Mouse (Mus musculus) MEL (cell line): ENCODE results near the gene Rnase2b. TPM values are rescaled to one million over a fixed set of nuclear protein-coding genes. Genes with fewer than 3 reads are reported as not detected.
A peak's percentile ranks its signal among the peaks of the same experiment; 100 is the strongest.

ENCODE experiments used
- DNase-seq: peaks from one replicate; pipeline ENCODE4 v3.0.0; 2011; ENCODE audit warnings: low read depth, low spot score
- H3K27ac ChIP-seq: 2 replicates; pipeline ENCODE4 v1.5.1; 2012; ENCODE audit warnings: low read depth, mild to moderate bottlenecking, control low read depth, low read length, moderate library complexity; ENCODE audit not compliant: control insufficient read depth
- H3K27me3 ChIP-seq, 2 experiments: fragments of 150-350 bp in 1 of 2; sonication (generic) in 1 of 2; 2 replicates each; pipeline ENCODE4 v1.6.1; 2012; ENCODE audit warnings: low read length in 2 of 2, mild to moderate bottlenecking in 2 of 2, improper control_type of control experiment in 1 of 2, moderate library complexity in 1 of 2; ENCODE audit not compliant: insufficient read depth in 2 of 2, control insufficient read depth in 1 of 2
- H3K36me3 ChIP-seq, 2 experiments: 2 replicates each; pipeline ENCODE4 v1.6.1; 2012 to 2014; ENCODE audit warnings: low read length in 2 of 2, improper control_type of control experiment in 1 of 2, inconsistent platforms in 1 of 2, mild to moderate bottlenecking in 1 of 2; ENCODE audit not compliant: insufficient read depth in 2 of 2, control insufficient read depth in 1 of 2
- H3K4me1 ChIP-seq, 2 experiments: fragments of 150-350 bp in 1 of 2; sonication (generic) in 1 of 2; 2 replicates each; pipeline ENCODE4 v1.6.1; 2012; ENCODE audit warnings: low read length in 2 of 2, improper control_type of control experiment in 1 of 2, mild to moderate bottlenecking in 1 of 2; ENCODE audit not compliant: insufficient read depth in 2 of 2, control insufficient read depth in 1 of 2
- H3K4me3 ChIP-seq, 2 experiments: fragments of 150-350 bp in 1 of 2; sonication (generic) in 1 of 2; 2 replicates each; pipeline ENCODE4 v1.5.1; 2012; ENCODE audit warnings: low read depth in 2 of 2, low read length in 2 of 2, mild to moderate bottlenecking in 2 of 2, moderate library complexity in 2 of 2, control low read depth in 1 of 2, improper control_type of control experiment in 1 of 2; ENCODE audit not compliant: control insufficient read depth in 1 of 2, insufficient read depth in 1 of 2
- H3K79me2 ChIP-seq: 2 replicates; pipeline ENCODE4 v1.6.1; 2012; ENCODE audit warnings: mild to moderate bottlenecking, low read length, moderate library complexity; ENCODE audit not compliant: control insufficient read depth, poor library complexity, insufficient read depth
- H3K9ac ChIP-seq: 2 replicates; pipeline ENCODE4 v1.6.1; 2012; ENCODE audit warnings: low read depth, mild to moderate bottlenecking, control low read depth, low read length, moderate library complexity; ENCODE audit not compliant: control insufficient read depth, poor library complexity, severe bottlenecking
- H3K9me3 ChIP-seq: fragments of 150-350 bp; sonication (generic); replicated peaks from 2 replicates; pipeline ENCODE4 v1.6.1; 2012; ENCODE audit warnings: mild to moderate bottlenecking, low read length, improper control_type of control experiment, moderate library complexity; ENCODE audit not compliant: insufficient read depth
- CHD1 ChIP-seq: IDR thresholded peaks from 2 replicates; pipeline ENCODE4 v1.6.1; 2012; ENCODE audit warnings: low read depth, mild to moderate bottlenecking, inconsistent platforms, low read length, improper control_type of control experiment
- E2F4 ChIP-seq: IDR thresholded peaks from 2 replicates; pipeline ENCODE4 v1.6.1; 2011; ENCODE audit warnings: low read depth, low read length, improper control_type of control experiment, borderline replicate concordance
- ELF1 ChIP-seq: IDR thresholded peaks from 2 replicates; pipeline ENCODE4 v1.6.1; 2014; ENCODE audit warnings: low read depth, mild to moderate bottlenecking, inconsistent platforms, low read length, improper control_type of control experiment, moderate library complexity
- EP300 ChIP-seq, 2 experiments: IDR thresholded peaks; 2 replicates each; pipeline ENCODE4 v1.6.1; 2011; ENCODE audit warnings: improper control_type of control experiment in 2 of 2, low read length in 2 of 2, low read depth in 1 of 2, mild to moderate bottlenecking in 1 of 2
- ETS1 ChIP-seq: IDR thresholded peaks from 2 replicates; pipeline ENCODE4 v1.6.1; 2012; ENCODE audit warnings: low read depth, mild to moderate bottlenecking, inconsistent platforms, low read length, improper control_type of control experiment, moderate library complexity
- GATA1 ChIP-seq: IDR thresholded peaks from 2 replicates; pipeline ENCODE4 v1.6.1; 2011; ENCODE audit warnings: low read depth, low read length, improper control_type of control experiment
- HCFC1 ChIP-seq: IDR thresholded peaks from 2 replicates; pipeline ENCODE4 v1.6.1; 2012; ENCODE audit warnings: low read depth, mild to moderate bottlenecking, inconsistent platforms, low read length, improper control_type of control experiment, moderate library complexity
- NELFE ChIP-seq: IDR thresholded peaks from 2 replicates; pipeline ENCODE4 v1.6.1; 2011; ENCODE audit warnings: low read depth, low read length, improper control_type of control experiment
- POLR2A ChIP-seq, 2 experiments: IDR thresholded peaks; 2 replicates each; pipeline ENCODE4 v1.6.1; 2011 to 2012; ENCODE audit warnings: low read length in 2 of 2, mild to moderate bottlenecking in 2 of 2, control low read depth in 1 of 2, improper control_type of control experiment in 1 of 2, low read depth in 1 of 2, moderate library complexity in 1 of 2; ENCODE audit not compliant: control insufficient read depth in 1 of 2, insufficient read depth in 1 of 2, poor library complexity in 1 of 2
- POLR2AphosphoS5 ChIP-seq: IDR thresholded peaks from 2 replicates; pipeline ENCODE4 v1.6.1; 2012; ENCODE audit warnings: low read depth, borderline replicate concordance, mild to moderate bottlenecking, inconsistent platforms, low read length, moderate library complexity, mixed read lengths
- SIN3A ChIP-seq: IDR thresholded peaks from 2 replicates; pipeline ENCODE4 v1.6.1; 2012; ENCODE audit warnings: low read length, improper control_type of control experiment, inconsistent platforms
- TAL1 ChIP-seq: IDR thresholded peaks from 2 replicates; pipeline ENCODE4 v1.6.1; 2012; ENCODE audit warnings: mild to moderate bottlenecking, inconsistent platforms, low read length, moderate library complexity, mixed read lengths
- TBP ChIP-seq: IDR thresholded peaks from 2 replicates; pipeline ENCODE4 v1.8.0; 2011; ENCODE audit warnings: low read depth, low read length, improper control_type of control experiment
- ZMIZ1 ChIP-seq: IDR thresholded peaks from 2 replicates; pipeline ENCODE4 v1.6.1; 2012; ENCODE audit warnings: low read depth, mild to moderate bottlenecking, inconsistent platforms, low read length, improper control_type of control experiment, moderate library complexity
- ZNF384 ChIP-seq: IDR thresholded peaks from 2 replicates; pipeline ENCODE4 v1.6.1; 2012; ENCODE audit warnings: low read depth, mild to moderate bottlenecking, inconsistent platforms, low read length, improper control_type of control experiment
- polyA plus RNA-seq, 2 experiments: library from polyadenylated mRNA; stranded (reverse) in 1 of 2; unstranded in 1 of 2; fragments of >175 nt in 1 of 2; fragments of >200 nt in 1 of 2; gene quantifications; 2 replicates each; pipeline versions ENCODE4 v1.2.1 to v1.2.4; 2012; ENCODE audit warnings: low replicate concordance in 2 of 2, low read depth in 1 of 2; ENCODE audit not compliant: insufficient read length in 2 of 2, insufficient read depth in 1 of 2, missing spikeins in 1 of 2
- total RNA-seq: library from RNA; depleted of rRNA; stranded (reverse); fragments of 300-350 nt; gene quantifications from 2 replicates; pipeline ENCODE4 v1.2.3, GENCODE M21; 2012

Rnase2b gene
- total and polyA plus RNA-seq, 3 experiments, result not detected

DNA sequence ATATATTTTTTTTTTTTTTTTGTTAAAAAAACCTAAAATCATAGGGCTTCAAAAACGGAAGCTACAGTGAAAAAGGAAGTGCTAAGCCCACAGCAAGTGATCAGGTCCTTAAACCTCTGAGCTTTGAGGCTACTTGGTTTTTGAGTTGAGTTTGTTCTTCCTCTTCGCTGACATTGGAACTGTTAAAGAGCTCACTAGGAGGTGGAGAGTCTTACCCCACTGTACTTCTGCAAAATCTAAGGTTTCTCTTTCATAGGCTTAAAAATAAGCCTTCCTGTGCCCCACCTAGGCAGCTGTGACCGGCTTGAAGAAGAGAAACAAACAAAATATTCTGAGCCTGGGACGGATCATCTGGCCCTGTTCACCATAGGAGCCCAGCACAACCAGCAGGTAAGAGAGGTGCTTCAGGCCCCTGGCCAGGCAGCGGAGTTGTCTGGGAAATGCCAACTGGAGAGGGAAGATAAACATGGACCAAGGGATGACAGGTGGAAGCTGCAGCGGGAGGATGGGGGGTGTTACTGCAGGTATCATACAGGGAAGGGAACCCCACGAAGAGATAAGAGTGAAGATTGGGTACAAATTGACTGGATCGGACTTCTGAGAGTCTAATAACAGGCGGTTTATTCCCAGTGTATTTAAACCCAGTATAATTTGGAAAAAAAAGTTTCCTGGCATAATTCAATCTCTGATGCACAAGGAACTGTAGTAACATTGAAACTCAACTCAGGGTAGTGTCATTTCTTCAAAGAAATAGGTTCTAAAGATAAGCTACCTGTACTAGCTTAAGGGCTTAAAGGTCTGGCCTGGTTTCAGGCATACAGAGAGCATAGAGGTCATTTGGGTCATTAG lies 33.1 kb upstream of the Rnase2b start:
- peaks cover 13 to 41% of the 10 kb centered on the region in 2 experiments for H3K4me1 ChIP-seq
- no peaks in the 10 kb centered on the region for H3K27me3 ChIP-seq
- peak in 1 of 2 experiments; percentile 74; a peak in 2 of 4 replicates for TF ChIP-seq POLR2A (IDR thresholded peaks at IDR 0.05; ENCODE audit: control insufficient read depth in 1 of 2, insufficient read depth in 1 of 2, low read depth in 1 of 2, low read length in 2 of 2, poor library complexity in 1 of 2)
- peak; percentile 9; the same call in 1 of the 2 replicates for TF ChIP-seq TAL1
- peak; percentile 90 for TF ChIP-seq ZNF384
- TF ChIP-seq CHD1, result peak; percentile 70
- 0 out of 2 replicates have a peak, but pooled peaks have one; percentile 37 for TF ChIP-seq HCFC1
- peak; percentile 29; the same call in 1 of the 2 replicates for TF ChIP-seq SIN3A
- TF ChIP-seq POLR2AphosphoS5, result no peak
- TF ChIP-seq NELFE, result peak; percentile 57
- peak; percentile 89 for TF ChIP-seq TBP
- peak; percentile 53; the same call in 1 of the 2 replicates for TF ChIP-seq ETS1
- peak; percentile 46 for TF ChIP-seq GATA1
- peak in 1 of 2 experiments; percentile 50; a peak in 2 of 4 replicates for TF ChIP-seq EP300 (IDR thresholded peaks at IDR 0.05; ENCODE audit: low read depth in 1 of 2, low read length in 2 of 2)
- TF ChIP-seq E2F4, result no peak
- no peak for TF ChIP-seq ZMIZ1
- TF ChIP-seq ELF1, result 0 out of 2 replicates have a peak, but pooled peaks have one; percentile 2
- DNase-seq, result peak; percentile 87
- peaks cover 7% of the 10 kb centered on the region for H3K79me2 ChIP-seq
- peaks cover 0 to 37% of the 10 kb centered on the region in 2 experiments; a peak in 2 of 4 replicates for H3K36me3 ChIP-seq
- H3K9ac ChIP-seq, result peak overlapping the region; percentile 74
- peak overlapping the region; percentile 60 to 75 for H3K4me3 ChIP-seq
- H3K27ac ChIP-seq, result peak overlapping the region; percentile 95
- H3K9me3 ChIP-seq, result no peaks in the 10 kb centered on the region

DNA sequence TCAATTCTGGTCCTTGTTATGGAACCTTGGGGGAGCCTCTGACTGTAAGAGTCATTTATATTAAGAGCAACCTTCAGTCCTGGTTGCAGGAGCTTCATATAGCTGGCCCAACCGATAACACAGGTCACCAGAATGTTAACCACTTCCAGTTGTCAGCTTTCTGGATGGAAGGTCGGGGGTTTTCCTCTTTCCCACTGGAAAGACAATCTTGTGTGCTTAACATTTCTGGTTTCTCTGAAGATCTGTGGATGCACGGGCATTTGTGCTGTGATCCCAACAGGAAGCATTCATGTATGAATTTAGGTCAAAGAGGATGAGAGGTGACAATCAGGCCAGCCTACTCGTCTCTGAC lies 32.5 kb upstream of the Rnase2b start:
- H3K27ac ChIP-seq, result peak overlapping the region; percentile 95
- H3K9ac ChIP-seq, result peak overlapping the region; percentile 74
- DNase-seq, result peak; percentile 67
- peaks cover 0 to 37% of the 10 kb centered on the region in 2 experiments; a peak in 2 of 4 replicates for H3K36me3 ChIP-seq
- peaks cover 13 to 41% of the 10 kb centered on the region in 2 experiments for H3K4me1 ChIP-seq
- H3K9me3 ChIP-seq, result no peaks in the 10 kb centered on the region
- peak overlapping the region; percentile 60 to 75 for H3K4me3 ChIP-seq
- H3K27me3 ChIP-seq, result no peaks in the 10 kb centered on the region
- H3K79me2 ChIP-seq, result peaks cover 7% of the 10 kb centered on the region
- TF ChIP-seq POLR2AphosphoS5, result no peak
- TF ChIP-seq TAL1, result peak; percentile 54
- TF ChIP-seq EP300 (IDR thresholded peaks at IDR 0.05; ENCODE audit: low read depth in 1 of 2, low read length in 2 of 2), result peak in 1 of 2 experiments; percentile 32; a peak in 2 of 4 replicates
